Comparison of ENCODE assay signal across 23 mouse cellular contexts in the genomic region with DNA sequence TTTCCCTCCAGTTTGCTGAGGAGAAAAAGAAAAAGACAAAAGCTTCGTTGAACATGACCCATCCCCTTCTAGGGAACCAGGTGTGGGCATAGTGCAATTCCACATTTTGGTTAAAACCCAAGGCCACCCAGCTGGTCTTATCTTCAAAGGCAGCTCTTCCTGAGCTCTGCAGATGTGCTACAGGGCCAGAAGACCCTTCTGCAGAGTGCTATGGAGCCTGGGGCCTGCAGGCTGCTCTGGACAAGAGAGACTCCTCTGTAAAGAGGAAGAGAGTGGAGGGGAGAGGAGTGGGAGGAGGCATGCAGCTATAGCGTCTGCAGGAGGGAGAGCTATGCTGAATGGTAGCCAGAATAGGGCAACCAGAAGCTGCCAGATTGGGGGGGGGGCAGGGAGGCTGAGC. TPM values are rescaled to one million over a fixed set of nuclear protein-coding genes. Genes with fewer than 3 reads are reported as not detected.
"Had no signal": no experiment of that assay in that cellular context is flagged by ENCODE, and none has a peak within 500 bp of the region (broad histone marks: within the 10 kb centered on the region; RNA-seq: fewer than 3 reads in every experiment).

No protein-coding gene starts in this region.

- DNase-seq: liver, postnatal 0 days; lung, adult 2 months; lung, postnatal 14 days; lung, postnatal 36 days; retina, postnatal 1 day; right cerebral cortex, adult 18-20 months; right cerebral cortex, postnatal 25 days; thymus, adult 2 months; thymus, postnatal 25 days; thymus, postnatal 4 days had no signal

- H3K9ac ChIP-seq: liver, embryonic 15.5 days; liver, postnatal 0 days; lung, embryonic 15.5 days; midbrain, embryonic 13.5 days; midbrain, embryonic 15.5 days; neural tube, embryonic 12.5 days; stomach, embryonic 15.5 days had no signal

- H3K36me3 ChIP-seq: liver, embryonic 15.5 days; lung, embryonic 15.5 days; midbrain, embryonic 13.5 days; midbrain, embryonic 15.5 days; neural tube, embryonic 12.5 days; stomach, embryonic 15.5 days had no signal

- H3K4me3 ChIP-seq: liver, embryonic 15.5 days; lung, embryonic 15.5 days; megakaryocyte, embryonic 14.5 days; midbrain, embryonic 13.5 days; midbrain, embryonic 15.5 days; neural tube, embryonic 12.5 days; stomach, embryonic 15.5 days had no signal

- H3K9me3 ChIP-seq: liver, embryonic 15.5 days; lung, embryonic 15.5 days; midbrain, embryonic 13.5 days; midbrain, embryonic 15.5 days; neural tube, embryonic 12.5 days; stomach, embryonic 15.5 days had no signal

- H3K27ac ChIP-seq: liver, embryonic 15.5 days; lung, embryonic 15.5 days; macrophage; midbrain, embryonic 13.5 days; midbrain, embryonic 15.5 days; neural tube, embryonic 12.5 days; stomach, embryonic 15.5 days had no signal

- ATAC-seq: liver, postnatal 0 days; lung, postnatal 0 days; midbrain, embryonic 13.5 days; midbrain, embryonic 15.5 days had no signal

- H3K4me2 ChIP-seq: liver, embryonic 15.5 days; lung, embryonic 15.5 days; midbrain, embryonic 11.5 days; midbrain, embryonic 13.5 days; midbrain, embryonic 15.5 days; neural tube, embryonic 12.5 days; stomach, embryonic 15.5 days had no signal

RNA-seq across cellular contexts. Expression of gene Ppara, which starts 4.8 kb away (rescaled TPM):
- total RNA-seq: megakaryocyte progenitor cell, adult 5-6 weeks; monocyte, adult 5-6 weeks; neutrophil, adult 5-6 weeks had no signal
- polyA plus RNA-seq: macrophage had no signal
